Mouse (Mus musculus) CD4-positive helper T cell, adult 2 months (primary cell): ENCODE measurements at regions not wholly inside any gene's neighbourhood (a gene's known extent, or its start where the extent isn't known, plus 50 kb on each side); places are given as distances from the start of the nearest gene placed in this dataset.

Experiments
- DNase-seq: peaks from one replicate; pipeline ENCODE4 v3.0.0-alpha.2; 2012; ENCODE audit warnings: low read depth, missing footprints, low spot score

- DNase-seq: no peak
Observed at GRCm38 (mm10) chr7:136515376-136515775, 379.0 kb upstream of the Mgmt start.

GRCm38 (mm10) chr7:136525821-136526220 is 368.6 kb upstream of the Mgmt start:
- DNase-seq: no peak

- no peak for DNase-seq
Observed at GRCm38 (mm10) chr7:136530006-136530785, 364.2 kb upstream of the Mgmt start.

DNA sequence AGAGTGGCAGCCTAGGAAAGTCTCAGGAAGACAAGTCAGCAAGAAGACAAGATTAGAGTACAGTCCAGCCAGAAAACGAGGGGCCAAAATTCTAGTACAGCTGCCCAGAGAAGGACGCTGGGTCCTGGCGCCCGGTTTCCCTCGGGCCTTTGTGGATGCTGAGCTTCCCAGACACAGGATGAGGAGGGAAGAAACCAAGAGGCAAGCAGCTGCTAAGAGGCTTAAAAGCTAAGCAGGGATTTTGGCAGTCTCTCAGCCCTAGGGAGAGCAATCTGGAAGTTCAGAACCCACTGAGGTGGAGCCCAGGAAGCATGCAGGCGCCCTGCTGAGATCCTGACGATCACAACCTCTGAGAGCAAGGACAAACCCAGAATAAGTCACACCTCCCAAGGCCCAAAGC is 363.1 kb upstream of the Mgmt start:
- DNase-seq: no peak

DNA sequence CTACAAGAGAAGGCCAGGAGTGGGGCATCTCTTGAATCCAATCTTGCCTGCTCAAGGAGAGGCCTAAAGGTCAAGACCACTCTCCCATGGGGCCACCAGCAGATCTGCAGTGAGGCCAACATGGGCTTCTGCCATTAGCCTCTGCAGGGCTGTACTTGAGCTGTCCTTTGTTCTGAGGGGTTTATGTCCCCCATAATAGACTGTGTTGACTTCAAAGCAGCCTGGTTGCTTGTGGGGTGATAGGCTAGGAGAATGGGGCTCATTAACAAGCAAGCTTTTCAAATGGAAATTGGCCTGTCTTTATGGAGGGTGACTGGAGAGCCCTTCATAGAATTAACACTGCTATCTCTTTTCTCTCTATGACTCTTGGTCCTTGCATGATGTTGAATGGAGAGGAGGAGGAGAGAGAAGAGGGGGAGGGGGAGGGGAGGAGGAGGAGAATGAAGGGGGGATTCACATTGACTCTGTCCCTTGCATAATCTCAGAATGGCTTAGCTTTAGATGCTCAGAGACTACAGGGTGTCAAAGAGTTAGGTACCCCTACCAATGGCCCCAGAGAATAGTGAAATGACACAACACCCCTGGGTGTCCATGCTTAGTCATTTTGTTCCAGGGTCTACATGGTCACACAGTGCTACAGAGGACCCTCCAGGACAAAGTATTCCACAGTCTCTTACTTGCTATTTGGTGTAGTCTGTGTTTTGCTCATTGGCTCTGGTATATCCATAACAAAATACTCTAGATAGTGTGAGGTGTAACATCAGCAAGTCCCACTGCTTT is 352.3 kb upstream of the Mgmt start:
- no peak for DNase-seq

GRCm38 (mm10) chr7:136542896-136543295 is 351.5 kb upstream of the Mgmt start:
- DNase-seq: no peak

DNA sequence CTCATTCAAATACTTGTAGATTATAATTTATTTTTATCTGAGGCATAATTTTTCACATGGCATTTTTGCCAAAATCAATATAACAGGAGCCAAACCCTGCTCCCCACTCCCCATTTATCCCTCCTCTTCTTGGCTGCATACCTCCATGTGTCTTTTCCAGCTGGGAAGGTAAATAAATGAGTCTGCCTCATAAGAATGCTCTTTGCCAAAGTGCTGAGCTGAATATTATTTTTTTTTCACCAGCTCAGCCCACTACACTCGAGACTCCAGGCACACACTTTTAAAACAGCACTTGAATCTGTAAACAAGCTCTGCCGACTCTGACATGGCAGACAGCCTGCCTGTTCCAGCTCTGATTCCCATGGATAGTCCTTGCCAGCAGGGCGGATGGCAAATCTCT is 346.6 kb upstream of the Mgmt start:
- DNase-seq: no peak

DNA sequence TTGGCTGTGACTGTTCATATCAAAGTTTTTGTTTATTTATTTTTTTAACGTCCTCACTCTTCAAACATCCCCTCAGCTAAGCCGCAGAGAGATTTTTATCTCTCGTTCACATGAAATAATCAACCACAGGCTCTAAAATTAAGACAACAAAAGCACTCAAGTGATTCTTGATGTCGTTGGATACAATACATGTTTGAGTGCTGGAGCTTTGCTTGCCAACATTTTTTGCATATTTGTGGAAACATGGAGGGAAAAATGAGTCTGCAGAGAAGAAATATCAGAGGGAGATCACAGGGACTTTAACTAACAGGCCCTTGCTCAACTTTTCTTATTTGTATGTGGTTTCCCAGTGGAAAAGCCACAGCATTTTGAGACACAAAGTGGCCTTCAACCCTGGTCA is 338.0 kb upstream of the Mgmt start:
- DNase-seq: no peak

- no peak for DNase-seq
Observed at GRCm38 (mm10) chr7:136559536-136559935, 334.9 kb upstream of the Mgmt start.

GRCm38 (mm10) chr7:136570911-136571310 is 323.5 kb upstream of the Mgmt start:
- no peak for DNase-seq

- DNase-seq: no peak
Observed at GRCm38 (mm10) chr7:136581896-136582295, 312.5 kb upstream of the Mgmt start.

DNA sequence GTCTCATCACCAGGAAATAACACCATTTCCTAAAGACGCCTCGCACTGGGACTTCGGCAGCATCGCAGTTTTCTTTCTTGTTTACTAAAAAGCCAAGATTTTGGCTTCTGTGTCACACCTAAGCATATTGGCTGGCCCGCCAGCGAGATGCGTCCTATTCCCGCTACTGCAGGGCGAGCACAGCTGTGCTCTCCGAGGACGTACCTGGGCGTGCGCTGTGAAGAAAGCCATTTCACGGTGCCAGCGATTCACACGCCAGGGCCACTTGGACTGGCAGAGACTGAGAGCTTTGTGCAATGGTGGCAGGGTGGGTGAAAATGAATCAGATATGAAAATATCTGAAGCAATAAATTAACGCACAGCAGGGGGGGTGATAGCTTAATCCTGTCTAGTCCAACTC is 310.1 kb upstream of the Mgmt start:
- DNase-seq: no peak

GRCm38 (mm10) chr7:136588491-136588890 is 305.9 kb upstream of the Mgmt start:
- no peak for DNase-seq

DNA sequence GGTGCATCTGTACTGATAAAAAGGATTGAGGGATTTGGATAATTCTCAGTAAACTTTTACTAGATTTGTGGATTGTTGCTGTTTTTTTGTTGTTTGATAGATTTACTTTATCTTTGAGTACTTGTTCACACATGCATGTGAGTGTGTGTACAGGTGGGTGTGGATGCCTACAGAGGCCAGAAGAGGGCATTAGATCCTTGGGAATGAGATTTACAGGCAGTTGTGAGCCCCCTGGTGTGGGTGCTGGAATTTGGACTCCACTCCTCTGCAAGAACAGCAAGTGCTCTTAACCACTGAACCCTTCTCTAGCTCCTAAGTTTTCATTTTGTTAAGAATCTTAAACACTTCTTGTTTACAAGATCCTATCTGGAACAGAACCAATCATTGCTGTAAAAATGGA is 303.5 kb upstream of the Mgmt start:
- DNase-seq: no peak

GRCm38 (mm10) chr7:136607278-136608120 is 286.9 kb upstream of the Mgmt start:
- DNase-seq: no peak

GRCm38 (mm10) chr7:136613496-136613895 is 280.9 kb upstream of the Mgmt start:
- DNase-seq: no peak

- no peak for DNase-seq
Observed at GRCm38 (mm10) chr7:136624496-136624895, 269.9 kb upstream of the Mgmt start.

DNA sequence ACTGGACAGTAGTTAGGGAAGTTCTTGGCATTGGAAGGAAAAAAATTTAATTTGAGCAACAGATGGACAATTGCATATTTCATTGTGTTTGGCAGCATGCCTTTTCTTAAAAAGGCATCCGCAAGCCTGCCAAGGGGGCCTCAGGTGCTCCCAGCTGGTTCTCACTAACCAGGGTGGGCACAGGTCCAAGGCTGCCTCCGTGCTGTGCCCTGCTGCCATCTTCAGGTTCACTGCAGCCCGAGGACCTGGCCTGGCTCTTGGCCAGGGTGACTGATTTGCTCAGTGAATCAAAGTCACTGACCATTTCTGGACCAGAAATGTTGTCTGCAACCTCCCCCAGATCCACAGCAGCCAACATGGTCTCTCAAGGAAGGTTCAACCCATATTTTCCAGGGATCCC is 263.3 kb upstream of the Mgmt start:
- no peak for DNase-seq

DNA sequence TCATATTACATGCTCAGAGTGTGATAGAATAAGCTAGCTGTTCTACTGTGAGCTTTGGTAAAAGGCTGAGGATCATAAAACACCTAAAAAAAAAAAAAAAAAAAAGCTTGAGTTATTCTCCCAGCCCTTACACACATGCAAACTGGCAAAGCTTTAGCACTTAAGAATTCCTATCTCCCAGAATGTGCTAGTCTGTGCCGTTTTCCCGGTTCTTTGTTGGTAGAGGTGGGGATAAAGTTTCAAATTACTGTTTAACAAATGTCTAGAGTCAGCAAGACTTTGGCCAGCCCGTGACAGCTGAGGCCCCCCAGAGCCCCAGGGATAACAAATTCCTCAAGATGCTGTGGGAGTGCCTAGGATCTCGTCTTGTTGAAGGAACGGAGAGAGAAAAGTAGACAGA is 254.3 kb upstream of the Mgmt start:
- DNase-seq: no peak

DNA sequence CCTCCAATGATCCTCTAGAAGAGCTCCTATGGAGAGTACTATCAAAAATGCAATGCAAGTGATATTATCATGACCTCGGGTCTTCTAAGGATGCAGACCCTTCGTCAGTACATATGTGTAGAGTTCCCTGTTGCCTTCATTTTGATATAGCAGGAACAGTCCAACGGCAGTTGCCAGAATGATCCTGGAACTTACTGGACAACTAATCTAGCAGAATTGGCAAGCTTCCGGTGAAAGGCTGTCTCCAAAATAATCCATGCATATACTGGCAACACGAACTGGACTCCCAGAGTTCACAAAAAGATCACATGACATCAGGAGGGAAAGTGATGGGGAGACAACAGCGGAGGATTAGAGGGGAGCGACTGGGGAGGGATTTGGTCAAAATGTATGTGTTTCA is 253.6 kb upstream of the Mgmt start:
- no peak for DNase-seq

GRCm38 (mm10) chr7:136649796-136650195 is 244.6 kb upstream of the Mgmt start:
- DNase-seq: no peak

DNA sequence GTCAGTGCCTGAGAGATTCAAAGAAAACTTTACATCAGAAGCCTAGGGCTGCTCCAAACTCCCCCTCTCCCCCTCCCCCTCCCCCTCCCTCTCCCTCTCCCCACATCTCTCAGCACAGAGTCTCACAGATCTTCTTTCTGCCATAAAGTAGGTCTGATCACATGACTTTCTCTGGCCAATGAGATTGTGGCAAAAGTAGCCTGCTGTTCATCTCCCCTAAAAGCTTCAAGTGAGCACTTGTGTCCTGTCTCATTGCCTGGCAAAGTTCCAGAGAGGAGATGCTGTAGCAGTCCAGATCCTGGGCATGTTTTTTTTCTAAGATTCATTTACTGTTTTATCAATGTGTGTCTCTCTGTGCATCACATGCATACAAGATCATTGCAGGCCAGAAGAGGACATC is 234.5 kb upstream of the Mgmt start:
- no peak for DNase-seq
